Mouse (Mus musculus): ENCODE measurements around the gene Zfp57.
"Not testable (repeated sequence)": the region's sequence is repeated elsewhere in the genome, so short reads cannot be mapped to it uniquely, and the experiment has no call there.

The Zfp57 gene

DNA sequence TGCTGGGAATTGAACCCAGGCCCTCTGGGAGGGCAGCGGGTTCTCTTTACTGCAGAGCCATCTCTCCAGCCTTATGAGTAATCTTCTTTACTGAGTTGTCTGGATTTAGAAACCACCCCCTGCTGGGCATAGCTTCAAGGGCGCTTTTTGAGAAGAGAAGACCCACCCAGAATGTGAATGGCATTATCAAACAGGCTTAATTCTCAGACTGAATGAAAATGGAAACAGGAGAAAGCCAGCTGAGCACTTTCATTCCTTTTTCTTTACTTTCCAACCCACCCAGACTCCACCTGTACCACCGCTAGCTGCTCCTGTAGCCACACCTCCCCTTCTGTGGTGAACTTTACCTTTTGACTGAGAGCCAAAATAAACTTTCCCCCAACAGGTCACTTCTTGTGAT, 5.5 kb upstream of the Zfp57 start:
- no peak for DNase-seq (ENCODE audit: low spot score)

- peak; percentile 63 for DNase-seq (ENCODE audit: low spot score)
These were observed 3.8 kb upstream of the Zfp57 start for GRCm38 (mm10) chr17:36997033-36997735.

DNA sequence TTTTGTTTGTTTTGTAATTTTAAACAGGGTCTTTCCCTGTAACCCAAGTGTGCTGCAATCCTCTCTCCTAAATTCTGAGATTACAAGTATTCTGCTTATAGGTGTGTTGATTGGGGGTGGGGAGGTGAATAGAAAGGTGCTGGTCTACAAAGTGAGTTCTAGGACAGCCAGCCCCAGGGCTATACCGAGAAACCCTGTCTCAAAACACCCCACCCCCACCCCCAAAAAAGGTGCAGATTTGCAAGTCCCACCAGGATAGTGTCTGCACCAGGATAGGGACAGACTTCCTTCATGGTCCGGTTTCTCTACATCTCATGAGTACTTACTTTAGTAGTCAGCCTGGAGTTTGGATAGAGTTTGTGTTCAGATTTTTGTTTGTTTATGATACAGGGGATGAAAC, 2.5 kb upstream of the Zfp57 start:
- no peak for DNase-seq (ENCODE audit: low spot score)

DNA sequence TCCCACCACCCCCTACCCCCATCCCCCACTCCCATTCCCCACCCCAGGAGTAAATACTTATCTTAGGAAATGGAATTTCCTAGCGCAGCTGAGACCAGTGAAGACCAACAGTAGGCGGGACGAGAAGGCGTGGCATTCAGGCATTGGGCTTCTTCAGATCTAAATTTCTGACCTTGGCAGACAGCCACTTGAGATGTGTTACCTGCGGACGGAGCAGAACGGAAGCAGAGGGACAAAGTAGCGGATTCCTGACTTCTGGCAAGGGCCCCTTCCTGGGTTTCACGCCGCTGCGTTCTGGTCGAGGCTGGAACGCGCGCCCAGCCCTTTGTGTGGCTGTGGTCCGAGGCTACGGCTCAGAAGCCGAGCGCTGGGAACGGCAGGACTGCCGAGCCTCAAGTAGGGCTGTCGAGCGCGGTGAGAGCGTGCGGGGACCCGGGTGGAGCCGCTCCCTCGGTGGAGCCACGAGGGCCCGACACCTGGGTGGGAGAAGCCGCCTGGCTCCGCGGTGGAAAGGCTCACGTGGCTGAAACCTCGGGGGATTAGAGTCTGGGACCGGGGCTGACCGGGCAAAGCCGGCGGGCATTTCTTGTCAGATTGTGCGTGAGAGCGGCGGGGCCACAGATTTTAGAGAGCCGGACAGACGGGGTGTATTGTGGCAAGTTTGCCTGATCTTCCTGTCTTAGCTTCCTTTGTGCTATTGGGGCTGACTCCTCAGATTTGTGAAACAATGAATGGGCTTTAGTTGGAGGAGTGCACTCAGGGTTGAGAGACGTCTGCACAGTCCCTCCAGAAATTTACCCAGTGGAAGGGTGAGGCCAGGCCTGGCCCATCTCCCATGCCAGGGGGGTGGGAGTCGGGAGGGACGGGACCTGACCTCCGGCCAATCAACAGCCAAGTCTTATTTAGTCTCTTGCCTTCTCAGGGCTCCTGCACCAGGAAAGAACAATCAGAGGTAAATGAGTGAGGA, 1.7 kb downstream of the Zfp57 start:
- no peak for DNase-seq (ENCODE audit: low spot score)

DNA sequence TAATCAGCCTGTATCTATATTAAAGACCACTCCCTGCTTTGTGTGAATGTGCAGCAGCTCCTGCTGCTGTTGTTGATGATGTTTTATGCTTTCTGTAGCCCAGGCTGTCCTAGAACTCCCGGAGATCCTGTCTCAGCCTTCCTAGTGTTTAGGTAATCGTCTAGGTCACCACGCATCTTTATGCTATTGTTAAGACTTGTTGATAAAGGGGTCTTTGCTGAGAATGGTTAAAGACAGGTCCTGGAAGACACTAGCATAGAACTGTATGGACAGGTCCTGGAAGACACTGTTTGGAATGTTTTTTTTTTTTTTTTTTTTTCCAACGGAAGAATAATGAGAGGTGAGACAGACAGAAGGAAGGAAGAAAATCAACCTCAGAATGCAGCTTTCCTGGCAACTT, 2.4 kb downstream of the Zfp57 start:
- no peak for DNase-seq (ENCODE audit: low spot score)

- no peak for DNase-seq (ENCODE audit: low spot score)
These were observed 7.2 kb downstream of the Zfp57 start for GRCm38 (mm10) chr17:37008161-37008560.

- no peak for DNase-seq (ENCODE audit: low spot score)
These were observed 8.6 kb downstream of the Zfp57 start for GRCm38 (mm10) chr17:37009460-37010042.

GRCm38 (mm10) chr17:37011719-37012118, 10.8 kb downstream of the Zfp57 start:
- DNase-seq (ENCODE audit: low spot score), result no peak

DNA sequence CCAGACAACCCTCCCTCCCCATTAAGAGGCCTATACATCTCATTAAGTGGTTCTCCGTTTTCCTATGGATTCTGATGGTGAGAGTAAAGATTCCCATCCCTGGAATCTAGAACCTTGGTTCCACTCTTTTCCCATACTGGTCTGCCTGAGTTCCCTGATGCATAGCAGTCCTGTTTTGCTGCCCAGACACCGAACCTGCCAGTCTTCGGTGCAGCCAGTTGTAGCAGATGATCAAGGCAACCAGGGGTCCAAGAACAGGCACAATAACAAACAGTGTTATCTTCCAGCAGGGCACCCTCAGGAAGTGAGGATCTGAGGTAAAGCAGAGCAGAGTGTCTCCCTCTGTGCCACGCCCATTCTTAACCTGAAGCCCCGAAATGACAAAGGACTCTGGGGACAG, 11.2 kb downstream of the Zfp57 start:
- DNase-seq (ENCODE audit: low spot score), result no peak

- no peak for DNase-seq (ENCODE audit: low spot score)
These were observed 15.4 kb downstream of the Zfp57 start for GRCm38 (mm10) chr17:37016333-37016732.

DNA sequence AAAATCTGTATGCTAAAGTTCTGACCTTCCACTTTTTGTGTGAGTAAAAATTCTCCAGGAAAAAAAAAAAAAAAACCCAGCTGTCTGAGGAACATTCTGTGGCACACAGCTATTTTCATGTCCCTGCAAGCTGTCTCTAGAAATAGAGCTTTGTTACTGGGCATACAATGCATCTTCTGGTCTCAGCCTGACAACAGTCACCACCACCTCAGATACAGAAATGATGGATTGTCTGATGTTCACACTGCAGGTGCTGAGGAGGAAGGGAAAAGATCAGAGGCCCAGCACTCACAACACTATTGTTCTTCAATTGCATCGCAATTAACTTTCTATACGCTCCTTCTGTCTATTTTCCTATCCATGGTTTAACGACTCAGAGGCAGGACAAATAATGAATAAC, 17.4 kb downstream of the Zfp57 start:
- no peak for DNase-seq (ENCODE audit: low spot score)

- not testable (repeated sequence) for DNase-seq (ENCODE audit: low spot score)
These were observed 18.3 kb downstream of the Zfp57 start for GRCm38 (mm10) chr17:37019242-37019641.

GRCm38 (mm10) chr17:37022628-37023576, 21.9 kb downstream of the Zfp57 start, which contains the start of gene Mog:
Gene Mog, minus strand, starts transcription at chr17:37023398.
- no peak for DNase-seq (ENCODE audit: low spot score)

- DNase-seq (ENCODE audit: low spot score), result no peak
These were observed 25.5 kb downstream of the Zfp57 start for GRCm38 (mm10) chr17:37026425-37026824.

GRCm38 (mm10) chr17:37027486-37027885, 26.5 kb downstream of the Zfp57 start:
- no peak for DNase-seq (ENCODE audit: low spot score)

DNA sequence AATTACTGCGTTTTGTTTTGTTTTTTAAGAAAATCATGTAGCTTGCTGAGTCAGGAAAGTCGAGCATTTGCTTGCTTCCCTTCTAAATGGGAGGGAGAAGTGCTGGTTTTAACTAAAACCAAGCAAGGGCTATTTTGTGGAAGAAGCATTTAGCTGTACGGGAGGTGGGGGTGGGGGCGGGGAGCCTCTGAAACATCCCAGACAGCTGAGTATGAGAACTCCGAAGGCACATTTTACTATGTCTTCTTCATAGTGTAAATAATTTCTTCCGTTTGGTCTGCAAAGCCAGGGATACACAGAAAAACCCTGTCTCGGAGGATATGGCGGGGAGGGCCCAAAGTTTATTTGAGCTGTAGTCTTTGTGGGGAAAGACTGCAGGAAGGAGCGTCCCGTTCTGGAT, 27.2 kb downstream of the Zfp57 start:
- no peak for DNase-seq (ENCODE audit: low spot score)

GRCm38 (mm10) chr17:37028683-37029120, 27.7 kb downstream of the Zfp57 start:
- DNase-seq (ENCODE audit: low spot score), result peak; percentile 96

- no peak for DNase-seq (ENCODE audit: low spot score)
These were observed 28.2 kb downstream of the Zfp57 start for GRCm38 (mm10) chr17:37029162-37029561.

DNA sequence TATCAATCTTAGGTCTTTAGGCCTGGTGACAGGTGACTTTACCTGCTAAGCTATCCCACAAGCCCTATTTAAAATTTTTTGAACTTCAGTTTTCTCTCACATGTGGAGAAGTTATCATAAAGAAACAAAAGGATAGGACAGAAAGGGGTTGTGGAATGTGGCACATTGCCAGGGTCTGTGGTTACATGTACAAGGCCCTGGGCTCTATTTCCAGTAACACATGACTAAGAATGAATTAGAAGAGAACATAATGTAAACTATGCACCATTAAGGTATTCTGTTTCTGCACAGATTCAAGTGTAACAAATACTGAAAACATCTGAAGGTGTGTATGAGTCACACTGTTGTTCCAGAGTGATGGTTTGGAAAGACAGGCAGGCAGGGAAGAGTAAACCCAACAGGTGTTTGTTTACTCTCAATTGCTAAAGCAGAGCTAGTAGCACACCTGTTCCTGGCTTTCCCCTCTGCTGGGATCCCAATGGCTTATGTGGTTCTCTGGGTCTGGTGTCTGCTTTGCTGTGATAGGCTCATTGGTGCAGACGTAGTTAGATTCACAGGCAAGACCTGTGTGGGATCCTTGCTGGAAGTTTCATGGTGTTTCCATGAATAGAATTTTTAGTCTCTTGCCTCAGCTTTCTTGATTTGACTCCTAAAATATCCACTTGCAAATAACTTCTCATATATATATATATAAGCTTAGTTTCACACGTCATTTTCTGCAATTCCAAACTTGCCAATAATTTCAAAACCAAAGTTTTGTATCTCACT, 38.3 kb downstream of the Zfp57 start:
- DNase-seq (ENCODE audit: low spot score), result no peak

DNA sequence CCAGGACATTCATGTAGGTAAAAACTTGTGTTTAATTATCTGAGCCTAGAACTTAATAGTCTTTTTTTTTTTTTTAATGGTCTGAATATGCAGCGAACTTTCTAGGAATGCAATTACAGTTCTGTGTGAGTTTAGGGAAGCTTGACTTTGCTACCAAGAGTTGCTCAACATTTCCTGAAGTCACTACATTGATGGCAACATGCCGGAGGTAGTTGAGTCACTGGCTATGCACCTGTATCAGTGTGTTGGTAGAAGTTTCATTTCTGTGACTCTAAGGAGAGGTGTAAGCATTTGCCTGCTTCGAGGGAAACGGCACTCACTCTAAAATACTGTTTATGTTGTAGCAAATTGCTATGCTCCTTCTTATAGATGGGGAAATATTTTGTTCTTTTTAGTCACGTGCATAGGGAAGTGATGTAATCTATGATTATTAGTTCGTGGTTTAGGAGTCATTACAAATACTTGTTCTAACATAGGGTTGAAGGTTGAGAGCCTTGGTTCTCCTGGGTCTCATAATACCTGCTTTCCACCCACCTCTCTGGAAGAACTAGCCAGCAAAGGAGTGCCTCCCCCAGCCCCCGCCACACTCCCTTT, 43.8 kb downstream of the Zfp57 start:
- DNase-seq (ENCODE audit: low spot score), result no peak
